Mouse (Mus musculus) liver (tissue): ENCODE measurements around the gene Fgd6.
A peak's percentile ranks its signal among the peaks of the same experiment; 100 is the strongest.

ENCODE experiments used
- DNase-seq: peaks from one replicate; pipeline ENCODE4 v3.0.0-alpha.2; 2020; ENCODE audit warnings: mixed read lengths

Fgd6 gene

DNA sequence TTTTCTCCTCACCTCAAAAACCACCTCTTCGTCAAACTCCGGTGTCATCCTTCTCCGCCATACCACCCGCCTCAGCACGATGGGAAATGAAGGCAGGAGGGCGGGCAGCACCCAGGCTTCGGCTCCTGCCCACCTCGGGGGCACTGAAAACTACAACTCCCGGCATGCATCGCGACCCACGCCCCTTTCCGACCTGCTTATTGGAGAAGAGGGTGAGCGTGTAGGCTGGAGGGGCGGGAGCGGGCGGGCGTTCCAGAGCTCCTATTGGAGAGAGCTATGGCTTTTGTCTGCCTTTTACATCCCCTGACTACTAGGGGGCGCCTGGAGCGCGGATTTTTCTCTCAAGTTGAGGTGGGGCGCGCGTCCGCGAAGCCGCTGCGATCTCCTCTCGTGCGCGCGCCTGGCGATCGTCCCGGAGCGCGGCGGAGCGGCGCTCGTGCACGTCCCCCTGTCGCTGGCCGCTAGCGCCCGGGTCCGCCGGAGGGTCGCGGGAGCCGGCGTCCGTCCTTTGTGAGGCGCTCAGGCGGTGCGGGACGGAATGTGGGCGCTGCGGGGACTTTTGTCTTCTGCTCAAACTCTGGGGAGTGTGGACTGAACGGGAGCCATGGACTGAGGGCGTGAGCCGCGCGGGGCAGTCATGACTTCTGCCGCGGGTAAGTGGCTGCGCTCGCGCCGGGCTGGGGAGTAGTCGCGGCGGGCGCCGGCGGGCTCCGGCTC is at the start of gene Fgd6, which contains the start of gene Vezt:
Gene Fgd6 (plus strand): TSS at position 344 of the 717 bp plus-strand sequence.
Gene Vezt (minus strand): TSS at position 160 of the 717 bp plus-strand sequence.
- DNase-seq: peak; percentile 100

DNA sequence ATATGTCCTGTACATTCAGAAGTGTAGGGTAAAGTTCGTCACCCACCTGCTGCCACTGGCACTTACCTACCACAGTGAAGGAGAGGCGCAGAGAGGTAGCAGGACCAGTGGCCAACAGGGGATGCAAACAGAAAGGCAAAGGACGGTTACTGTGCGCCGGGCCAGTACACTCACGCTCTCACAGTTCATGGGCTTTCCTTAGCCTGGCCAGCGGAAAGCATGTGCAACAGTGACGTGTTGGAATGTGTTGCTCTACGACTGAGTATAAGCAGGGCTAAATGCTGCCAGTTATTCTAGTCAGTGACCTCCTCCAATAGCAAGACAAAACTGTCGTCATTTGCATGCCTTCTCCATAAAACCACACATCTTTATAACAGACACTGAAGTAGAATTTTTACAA is 41.7 kb upstream of the Fgd6 start:
- no peak for DNase-seq

DNA sequence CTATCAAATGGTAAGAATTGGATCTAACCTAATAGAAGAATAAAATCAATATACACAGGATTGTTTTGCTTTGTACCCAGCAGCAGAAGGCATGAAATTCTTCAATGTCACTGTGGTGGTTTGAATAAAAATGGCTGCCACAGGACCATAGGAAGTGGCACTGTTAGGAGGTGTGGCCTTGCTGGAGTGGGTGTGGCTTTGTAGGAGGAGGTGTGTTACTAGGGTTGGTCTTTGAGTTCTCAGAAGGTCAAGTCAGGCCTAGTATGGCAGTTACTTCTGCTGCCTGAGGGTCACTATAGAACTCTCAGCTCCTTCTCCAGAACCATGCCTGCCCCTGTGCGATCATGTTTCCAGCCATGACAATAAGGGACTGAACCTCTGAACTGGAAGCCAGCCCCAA is 40.7 kb upstream of the Fgd6 start:
- peak; percentile 34 for DNase-seq

DNA sequence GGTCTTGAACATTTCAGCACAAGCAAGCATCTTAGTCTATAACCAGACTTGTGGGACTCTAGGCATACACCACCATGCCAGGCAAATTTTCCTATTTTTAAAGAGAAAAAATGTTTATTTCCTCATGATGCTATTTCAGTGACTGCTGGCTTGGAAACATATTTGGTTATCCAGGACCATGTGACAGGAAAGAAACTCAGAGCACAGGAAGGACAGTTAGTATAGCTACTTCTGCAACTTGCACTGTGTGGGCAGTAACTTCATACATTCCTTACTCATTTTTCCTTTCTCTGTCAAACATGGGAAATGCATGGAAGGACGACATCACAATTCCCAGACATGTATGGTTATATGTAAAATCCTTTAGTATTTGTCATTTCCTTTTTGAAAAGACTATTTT is 36.4 kb upstream of the Fgd6 start:
- DNase-seq: no peak

DNA sequence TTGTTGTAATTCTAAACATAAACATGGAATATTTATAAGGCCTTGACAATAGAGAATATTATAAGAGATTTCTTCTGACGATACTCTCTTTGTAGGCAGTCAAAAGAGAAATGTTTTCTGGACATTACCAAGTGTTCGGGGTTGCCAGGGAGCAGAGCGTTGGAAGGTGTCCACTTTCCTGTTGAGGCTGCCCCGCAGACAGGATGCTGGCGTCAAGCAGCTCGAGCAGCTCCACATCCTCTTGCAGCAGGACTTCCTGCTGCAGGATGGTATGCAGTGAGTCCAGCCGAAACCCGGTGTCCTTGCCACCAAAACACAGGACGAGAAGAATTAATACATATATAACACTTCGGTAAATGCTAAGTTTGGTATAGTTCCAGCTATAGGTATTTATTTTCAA is 35.6 kb upstream of the Fgd6 start:
- DNase-seq: no peak

DNA sequence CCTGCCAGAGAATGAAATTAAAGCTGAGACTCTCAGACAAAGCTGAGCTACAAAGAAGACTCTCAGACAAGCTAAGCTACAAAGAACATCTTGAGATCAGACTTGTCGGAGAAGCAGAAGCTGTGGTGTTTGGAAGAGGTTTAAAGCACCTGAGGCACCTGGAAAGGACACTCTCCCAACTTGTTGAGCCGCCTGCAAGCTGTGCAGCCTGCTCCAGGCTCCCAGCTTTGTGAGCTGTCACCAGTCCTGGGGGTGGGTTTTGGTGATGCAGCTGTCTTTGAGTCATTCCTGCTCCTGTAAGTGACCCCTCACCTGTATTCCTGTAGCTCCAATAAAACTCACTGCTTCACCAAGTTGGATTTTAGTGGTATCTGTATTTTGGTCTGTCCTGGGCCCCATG is 27.4 kb upstream of the Fgd6 start:
- no peak for DNase-seq

DNA sequence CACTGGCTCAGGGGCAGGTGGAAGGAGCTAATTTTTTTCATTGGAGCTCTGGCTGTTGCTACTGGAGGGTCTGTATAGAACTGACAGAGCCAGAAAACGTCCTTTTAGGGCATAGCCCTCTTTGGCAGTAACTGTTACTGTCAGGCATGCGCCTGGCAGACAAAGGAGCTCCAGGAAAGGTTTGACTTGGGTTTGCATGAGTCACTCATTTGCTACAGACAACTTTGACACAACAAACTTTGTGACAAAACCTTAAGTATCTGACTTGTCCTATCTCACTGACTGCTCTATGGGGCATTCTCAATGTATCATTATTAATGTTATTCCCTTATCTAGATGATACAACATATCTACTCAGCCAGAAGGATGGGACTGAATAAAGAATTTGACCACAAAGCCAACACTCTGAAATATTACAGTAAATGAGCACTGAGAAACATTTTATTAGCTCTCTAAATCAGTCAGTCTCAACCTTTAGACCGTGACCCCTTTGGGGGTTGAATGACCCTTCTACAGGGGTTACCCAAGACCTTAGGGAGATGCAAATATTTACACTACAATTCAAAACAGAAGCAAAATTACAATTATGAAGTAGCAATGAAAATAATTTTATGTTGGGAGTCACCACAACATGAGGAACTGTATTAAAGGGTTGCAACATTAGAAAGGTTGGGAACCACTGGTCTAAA is 25.7 kb upstream of the Fgd6 start:
- no peak for DNase-seq

DNA sequence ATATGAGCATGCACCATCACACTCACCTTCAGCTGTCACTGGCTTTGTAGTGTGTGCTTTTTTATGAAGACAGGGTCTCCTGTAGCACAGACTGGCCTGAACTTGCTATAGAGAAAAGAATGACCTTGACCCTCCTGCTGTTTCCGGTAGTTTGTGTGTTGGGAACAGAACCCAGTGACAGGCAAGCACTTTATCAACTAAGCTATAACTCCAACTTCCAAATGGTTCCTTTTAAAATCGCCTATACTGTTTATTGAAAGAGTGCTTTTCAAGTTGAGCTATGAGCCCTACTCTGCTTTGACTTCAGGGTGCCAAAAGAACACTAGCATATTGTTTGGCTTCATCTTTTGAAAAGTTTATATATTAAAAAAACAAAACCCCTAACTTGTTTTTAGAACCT is 24.8 kb upstream of the Fgd6 start:
- no peak for DNase-seq

DNA sequence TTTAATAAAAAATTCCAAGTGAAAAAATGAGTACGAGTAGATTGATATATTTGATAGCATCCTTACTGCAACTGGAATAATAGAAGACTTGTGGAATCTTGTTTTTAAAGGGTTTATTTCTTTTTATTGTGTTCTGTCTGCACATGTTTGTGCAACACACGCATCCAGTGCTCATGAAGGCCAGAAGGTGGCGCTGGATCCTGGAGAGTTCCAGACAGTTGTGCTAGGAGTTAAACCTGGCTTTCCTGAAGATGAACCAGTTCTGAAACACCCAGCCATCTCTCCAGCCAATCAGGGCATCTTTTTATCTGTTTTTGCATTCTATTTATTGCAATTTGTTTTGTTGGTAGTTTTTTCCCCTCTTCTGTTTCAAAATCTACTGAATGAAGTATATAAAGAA is 22.6 kb upstream of the Fgd6 start:
- peak; percentile 72 for DNase-seq

DNA sequence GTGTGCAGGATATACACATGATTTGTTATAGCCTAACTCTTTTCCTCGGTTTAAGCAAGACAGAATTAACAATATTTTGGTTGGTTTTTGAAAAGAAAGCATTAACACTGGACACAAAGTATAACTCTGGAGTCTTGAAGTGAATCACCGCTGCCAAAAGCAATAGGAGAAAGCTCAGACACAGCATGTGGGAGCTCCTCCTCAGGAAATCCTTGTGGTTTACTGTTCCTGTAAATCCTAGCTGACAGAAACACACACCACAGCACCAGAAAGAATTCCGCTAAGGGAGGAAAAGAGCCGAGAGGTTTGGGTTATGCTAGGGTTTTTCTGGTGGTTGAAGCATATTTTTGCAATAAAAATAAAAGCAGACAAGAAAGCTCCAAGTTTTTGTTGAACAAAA is 21.6 kb upstream of the Fgd6 start:
- DNase-seq: no peak

DNA sequence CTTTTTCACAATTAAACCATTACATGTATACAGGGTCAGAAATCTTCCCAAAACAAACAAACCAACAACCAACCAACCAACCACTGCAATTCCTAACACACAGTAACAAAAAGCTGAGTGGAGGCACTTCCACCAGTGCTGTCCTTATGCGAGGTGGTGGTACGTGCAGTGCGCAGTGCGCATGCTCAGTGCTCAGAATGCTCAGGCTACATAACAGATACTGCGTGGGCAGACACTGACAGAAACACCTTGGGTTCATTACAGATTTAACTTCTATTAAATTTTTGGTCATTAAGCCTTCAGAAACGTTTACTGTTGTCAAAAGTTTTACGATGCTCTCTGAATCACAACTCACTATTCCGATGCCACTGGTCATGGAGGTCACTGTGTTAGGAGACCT is 18.3 kb upstream of the Fgd6 start:
- DNase-seq: no peak

DNA sequence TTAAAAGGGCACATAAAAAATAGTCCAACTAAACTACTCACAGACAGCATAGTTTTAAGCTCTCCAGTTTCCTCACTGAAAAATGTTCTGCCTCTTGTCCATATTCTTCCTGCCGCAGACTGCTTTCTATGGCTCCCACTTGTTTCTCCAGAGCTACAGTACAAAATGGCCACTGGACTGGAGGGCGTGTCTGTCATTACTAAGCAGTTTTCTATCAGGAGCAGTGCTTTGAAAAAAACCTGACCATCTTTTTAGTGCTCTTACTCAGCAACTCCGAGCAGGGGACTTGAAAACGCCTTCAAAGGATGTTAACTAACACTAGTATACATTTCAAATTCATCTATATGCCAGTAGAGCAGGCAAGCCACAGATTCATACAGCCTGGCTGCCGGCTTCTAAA is 15.2 kb upstream of the Fgd6 start:
- peak; percentile 78 for DNase-seq

DNA sequence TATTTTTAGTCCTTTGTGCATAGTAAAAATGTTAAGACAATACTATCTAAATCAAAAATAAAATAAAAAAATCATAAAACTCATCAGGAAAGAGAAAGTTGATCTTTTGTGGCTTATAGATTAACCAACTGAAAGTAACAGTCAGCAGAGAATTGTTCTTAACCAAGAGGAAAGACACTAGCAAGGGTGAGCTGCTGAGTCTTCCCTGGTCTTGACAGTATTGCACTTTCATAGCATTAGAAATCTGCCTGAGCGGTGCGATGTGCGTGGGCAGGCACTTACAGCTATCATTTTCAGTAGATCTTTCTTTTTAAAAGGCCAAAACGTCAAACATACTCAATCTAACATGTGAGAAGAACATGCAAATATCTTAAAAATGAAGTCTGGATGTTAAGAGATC is 14.7 kb upstream of the Fgd6 start:
- no peak for DNase-seq

DNA sequence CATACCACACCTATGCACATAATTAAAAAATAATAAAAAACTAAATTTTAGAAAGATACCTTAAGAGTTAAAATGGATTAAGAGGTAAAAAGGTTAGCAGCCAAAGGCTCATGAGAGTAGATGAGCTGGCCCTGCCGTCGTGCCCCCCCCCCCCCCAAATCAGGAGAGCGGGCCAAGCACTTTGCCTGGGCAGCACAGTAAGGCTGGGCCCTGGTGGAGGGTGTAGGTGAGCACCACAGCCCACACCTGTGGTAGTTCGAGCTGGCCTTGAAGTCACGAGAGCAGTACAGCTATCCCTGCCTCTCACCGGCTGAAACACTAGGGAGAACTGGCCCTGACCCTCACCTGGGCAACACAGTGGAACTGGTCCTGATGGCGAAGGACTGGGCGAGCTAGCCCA is 10.7 kb upstream of the Fgd6 start:
- DNase-seq: no peak

DNA sequence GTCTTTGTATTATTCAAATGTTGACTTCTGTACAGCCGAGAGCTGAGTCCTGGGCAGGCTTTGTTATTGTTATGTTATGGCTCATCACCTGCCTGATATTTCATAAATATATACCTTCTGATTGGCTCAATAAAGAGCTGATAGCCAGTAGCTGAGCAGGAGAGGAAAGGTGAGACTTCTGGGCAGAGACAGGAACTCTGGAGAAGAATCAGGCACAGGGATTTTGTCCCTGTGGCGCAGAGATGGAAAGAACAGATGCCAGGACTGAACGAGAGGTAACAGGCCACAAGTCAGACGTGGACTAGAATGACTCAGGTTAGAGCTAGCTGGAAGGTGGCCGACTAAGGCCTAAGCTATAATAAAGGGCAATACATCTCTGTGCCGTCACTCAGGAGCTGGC is 7.3 kb upstream of the Fgd6 start:
- DNase-seq: no peak

DNA sequence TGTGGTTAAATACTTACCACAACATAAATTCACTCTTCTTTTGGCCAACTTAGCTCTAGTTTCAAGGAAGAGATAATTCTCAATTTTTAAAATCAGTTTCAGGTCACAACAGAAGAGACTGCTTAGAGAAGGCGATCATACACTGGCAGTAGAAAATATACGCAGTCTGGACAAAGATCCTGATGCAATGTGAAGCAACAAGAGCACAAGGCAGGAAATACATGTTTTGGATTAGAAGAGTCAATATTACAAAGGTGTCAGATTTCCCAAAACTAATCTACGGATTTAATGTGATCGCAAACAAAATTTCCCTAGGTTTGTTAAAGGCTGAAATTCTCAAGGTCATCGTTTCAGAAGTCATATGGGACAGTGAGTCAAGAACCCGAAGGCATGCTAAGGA is 4.6 kb upstream of the Fgd6 start:
- DNase-seq: no peak

DNA sequence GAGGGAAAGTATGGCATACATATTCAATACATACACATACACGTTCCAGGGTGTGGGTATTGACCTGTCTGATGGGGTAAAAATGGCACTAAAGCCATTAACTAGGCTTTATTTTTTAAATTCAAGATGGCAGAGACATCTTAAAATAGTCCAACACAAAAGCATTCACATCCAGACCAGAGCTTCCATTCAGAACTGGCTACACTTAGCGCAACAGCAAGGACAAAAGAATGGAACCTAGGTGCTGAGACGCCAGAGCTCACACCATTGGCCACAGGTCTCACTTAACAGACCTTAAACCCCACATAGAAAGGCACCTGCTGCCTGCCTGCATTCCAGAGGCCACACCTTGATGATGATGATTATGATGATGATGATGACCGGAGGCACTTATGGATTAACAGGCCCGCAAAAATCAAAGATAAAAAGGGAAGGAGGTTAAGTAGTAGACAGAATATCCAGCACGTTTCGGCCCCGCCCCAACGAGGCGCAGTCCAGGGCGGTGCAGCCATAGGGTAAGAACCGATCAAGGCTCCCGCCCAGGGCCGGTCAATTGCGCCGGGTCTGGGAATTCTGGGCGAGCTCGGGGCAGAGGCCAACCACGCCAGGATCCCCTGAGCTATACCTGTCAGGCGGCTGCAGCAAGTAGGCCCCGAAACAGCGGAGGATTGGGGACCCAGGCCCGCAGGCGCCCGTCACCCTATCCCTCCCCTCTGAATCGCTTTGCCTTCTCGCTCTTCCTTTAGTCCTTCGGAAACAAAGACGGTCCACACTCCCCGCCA is 734 bp upstream of the Fgd6 start:
- DNase-seq: peak; percentile 87

DNA sequence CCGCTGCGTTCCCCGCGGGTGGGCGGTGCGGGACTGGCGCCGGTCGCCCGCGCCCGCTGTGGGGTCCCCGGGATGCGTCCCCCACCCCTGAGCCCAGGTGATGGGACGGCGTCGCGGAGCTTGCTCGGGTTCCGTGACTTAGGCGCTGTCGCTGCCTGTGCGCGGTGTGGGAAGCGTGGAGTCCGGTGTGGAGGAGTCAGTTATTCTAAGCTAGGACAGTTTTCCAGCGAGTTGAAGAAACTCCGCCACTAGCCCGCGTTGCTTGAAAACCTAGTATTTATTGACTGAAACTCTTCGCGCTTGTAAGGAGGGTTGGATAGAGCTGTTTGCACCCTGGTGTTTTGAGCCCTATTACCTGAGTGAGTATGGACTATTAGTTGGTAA is 566 bp downstream of the Fgd6 start:
- DNase-seq: no peak

DNA sequence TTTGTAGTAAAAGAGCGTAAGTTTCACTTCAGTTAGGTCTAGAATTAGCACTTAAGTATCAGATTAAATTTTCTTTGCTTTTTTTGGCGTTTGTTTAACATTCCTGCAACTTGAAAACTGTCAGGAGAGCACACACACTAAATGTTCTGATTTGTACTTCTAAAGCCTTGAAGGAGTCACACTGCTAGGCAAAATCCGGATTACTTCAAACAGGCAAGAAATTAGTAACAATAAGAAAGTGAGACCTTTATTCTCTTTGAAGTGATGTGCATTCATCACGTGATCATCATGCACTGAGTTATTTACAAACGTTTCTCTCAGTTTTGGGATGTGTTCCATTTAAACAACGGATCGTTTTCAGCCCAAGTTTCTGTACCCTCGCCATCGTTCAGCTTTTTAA is 1.4 kb downstream of the Fgd6 start:
- no peak for DNase-seq

DNA sequence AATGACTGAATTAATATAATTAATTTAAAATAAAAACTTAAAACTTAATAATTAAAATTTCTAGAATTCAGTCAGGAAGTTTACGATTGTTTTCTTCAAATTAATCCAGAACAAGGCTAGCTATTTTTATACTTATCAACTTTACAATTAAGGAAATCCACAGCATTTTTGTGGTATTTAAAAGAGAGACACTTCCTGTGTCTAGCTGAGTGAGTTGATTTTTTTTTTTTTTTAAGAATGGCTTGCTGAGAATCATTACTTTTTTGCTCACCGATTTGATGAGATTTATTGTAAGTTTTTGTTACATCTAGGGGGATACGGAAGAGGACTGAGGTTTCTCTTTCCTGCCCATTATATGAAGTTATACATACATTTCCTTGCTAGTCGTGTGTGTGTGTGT is 1.8 kb downstream of the Fgd6 start:
- DNase-seq: no peak

DNA sequence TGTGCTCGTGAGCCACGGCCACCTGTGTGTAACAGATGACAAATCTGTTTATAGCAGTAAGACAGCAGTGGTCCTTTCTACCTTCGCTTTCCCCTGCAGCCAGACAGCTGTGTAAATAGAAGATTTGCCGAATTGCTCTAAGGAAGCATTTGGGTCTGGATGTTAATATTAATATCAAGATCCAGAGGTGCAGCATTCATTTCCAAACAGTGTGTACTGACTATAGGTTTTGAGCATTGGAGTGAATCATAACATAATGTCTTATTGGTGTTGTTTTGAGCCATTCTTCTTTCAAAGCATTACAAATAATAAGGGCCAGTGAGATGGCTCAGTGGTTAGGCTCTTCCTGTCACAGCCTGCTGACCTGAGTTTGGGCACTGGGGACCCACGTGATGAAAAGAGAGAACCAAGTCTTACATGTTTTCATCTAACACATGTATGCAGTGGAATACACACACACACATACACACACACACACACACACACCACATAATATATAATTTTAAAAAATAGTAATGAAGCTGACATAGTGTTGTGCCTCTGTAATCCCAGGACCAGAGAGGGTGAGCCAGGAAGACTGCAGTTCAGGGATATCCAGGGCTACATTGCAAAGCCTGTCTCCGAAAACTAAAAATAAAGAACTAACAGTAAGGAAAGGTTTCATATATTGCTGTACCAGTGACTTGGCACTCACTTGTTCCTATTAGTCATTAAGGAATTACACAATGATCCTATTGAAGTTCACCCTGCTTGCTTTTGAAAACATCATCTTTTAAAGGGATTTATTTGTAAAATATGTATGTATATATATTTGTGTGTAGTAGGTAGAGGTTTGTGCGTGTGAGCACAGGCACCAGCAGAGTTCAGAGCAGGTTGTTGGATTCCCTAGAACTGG is 2.8 kb downstream of the Fgd6 start:
- DNase-seq: no peak

DNA sequence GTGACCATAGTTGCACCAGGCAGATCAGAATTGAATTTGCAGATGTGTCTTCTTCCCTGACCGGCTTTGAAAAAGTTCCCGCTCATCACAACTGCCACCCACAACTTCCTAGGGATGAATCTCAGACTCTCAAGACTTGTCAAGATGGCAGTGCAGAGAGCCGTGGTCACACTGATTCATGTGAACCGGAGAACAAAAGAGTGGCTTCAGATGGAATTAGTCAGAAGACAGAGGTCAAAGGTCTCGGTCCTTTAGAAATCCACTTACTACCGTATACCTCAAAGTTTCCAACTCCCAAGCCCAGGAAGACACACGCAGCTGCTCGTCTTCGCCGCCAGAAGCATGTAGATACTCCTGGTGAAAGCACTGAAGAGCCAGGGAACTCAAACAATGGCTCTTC is 8.1 kb downstream of the Fgd6 start:
- DNase-seq: no peak

DNA sequence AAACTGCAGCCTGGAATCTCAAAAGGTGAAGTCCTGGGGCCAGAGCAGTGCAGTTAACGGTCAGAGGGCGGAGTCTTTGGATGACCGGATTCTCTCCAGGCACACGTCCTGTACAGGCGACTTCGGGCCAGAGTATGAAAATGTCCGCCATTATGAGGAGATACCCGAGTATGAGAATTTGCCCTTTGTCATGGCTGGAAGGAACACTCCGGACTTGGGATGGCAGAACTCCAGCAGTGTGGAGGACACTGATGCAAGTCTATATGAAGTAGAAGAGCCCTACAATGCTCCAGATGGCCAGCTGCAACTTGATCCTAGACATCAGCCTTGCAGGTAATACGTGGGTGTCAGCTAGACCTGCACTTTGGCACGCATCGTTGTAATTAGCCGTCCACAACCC is 9.5 kb downstream of the Fgd6 start:
- no peak for DNase-seq
